Mouse (Mus musculus) neutrophil, adult 59 days (primary cell): ENCODE data around the gene Ctdsp1. TPM values are rescaled to one million over a fixed set of nuclear protein-coding genes. Genes with fewer than 3 reads are reported as not detected.

Experiments
- total RNA-seq, 2 experiments: library from RNA; stranded (reverse); gene quantifications; 1 replicate in 1 of 2; 2 replicates in 1 of 2; pipeline ENCODE4 v1.2.4; 2023

The Ctdsp1 gene
- total RNA-seq: 100 to 1,000 TPM; 148 to 172 TPM

DNA sequence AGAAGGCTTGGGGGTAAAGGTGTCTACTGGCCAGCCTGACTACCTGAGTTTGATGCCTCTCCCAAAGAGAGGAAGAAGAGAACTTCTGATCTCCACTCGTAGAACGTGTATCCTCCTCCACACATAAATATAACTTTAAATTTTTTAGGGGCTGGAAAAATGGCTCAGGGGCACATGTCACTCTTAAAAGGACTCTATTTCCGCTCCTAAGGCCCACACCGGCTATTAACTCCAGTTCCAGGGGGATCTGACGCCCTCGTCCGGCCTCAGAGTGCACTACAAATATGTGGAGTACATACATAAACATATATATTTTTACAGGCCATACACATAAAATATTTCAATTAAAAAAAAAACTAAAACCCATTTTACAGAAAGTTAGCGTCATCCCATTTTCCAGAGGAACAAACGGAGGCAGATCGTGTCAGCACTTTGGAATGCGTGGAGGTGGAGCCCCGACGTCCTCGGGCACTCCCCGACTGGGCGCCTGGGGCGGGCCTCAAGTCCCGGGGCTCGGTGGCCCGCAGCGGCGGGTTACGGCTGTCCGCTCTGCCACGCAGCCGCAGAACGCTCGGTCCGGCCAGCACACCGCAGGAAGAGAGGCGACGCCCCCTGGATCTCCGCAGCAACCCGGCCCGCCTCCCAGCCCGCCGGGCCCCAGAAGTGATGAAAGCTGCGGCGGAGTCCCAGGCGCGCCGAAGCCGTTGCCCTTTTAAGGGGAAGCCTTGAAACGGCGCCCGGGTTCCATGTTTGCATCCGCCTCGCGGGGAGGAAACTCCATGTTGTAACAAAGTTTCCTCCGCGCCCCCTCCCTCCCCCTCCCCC is at the start of gene Ctdsp1:
Gene Ctdsp1 (plus strand): TSS at position 586 of the 825 bp plus-strand sequence.

DNA sequence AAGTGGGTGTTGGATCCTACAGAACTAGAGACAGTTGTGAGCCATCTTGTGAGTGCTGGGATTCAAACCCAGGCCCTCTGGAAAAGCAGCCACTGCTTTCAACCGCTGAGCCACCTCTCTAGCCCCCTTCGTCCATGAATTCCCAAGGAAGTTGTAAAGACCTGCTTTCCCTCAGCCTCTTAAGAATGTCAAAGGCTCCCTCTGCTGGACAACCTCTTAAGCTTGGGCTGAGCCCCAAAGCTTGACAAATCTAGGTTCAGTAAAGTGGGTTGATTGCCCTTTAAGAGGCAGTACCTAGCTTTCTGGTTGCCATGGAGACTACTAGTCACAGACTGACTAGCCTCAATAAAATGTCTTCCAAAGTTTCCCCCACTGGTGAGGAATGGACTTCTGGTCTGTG is 29.5 kb upstream of the Ctdsp1 start, which contains the start of gene Catip:
Gene Catip (plus strand): TSS at position 297 of the 400 bp plus-strand sequence.

GRCm38 (mm10) chr1:74374980-74375379 is 16.3 kb upstream of the Ctdsp1 start, which contains the start of gene Slc11a1:
Gene Slc11a1, plus strand, starts transcription at chr1:74375195.

GRCm38 (mm10) chr1:74408589-74409504 is 17.5 kb downstream of the Ctdsp1 start, which contains the start of gene Vil1:
Gene Vil1, plus strand, starts transcription at chr1:74409376.

Other genes with a start within 250 kb of the Ctdsp1 start
- 100 to 1,000 TPM; 381 to 406 TPM for gene Cxcr2, start 237.5 kb upstream of the Ctdsp1 start, total RNA-seq
- 1 to 10 TPM in 1 of 2 experiments, under 1 TPM in 1; 0.68 to 1.2 TPM for gene Cxcr1, start 196.9 kb upstream of the Ctdsp1 start, total RNA-seq
- gene Arpc2, start 155.4 kb upstream of the Ctdsp1 start, total RNA-seq: 100 to 1,000 TPM; 680 to 729 TPM
- under 1 TPM; 0.49 to 0.56 TPM for gene Gpbar1, start 113.0 kb upstream of the Ctdsp1 start, total RNA-seq
- gene Aamp, start 106.8 kb upstream of the Ctdsp1 start, total RNA-seq: 10 to 100 TPM; 65.6 to 68.3 TPM
- 10 to 100 TPM; 12.1 to 15.3 TPM for gene Pnkd, start 106.6 kb upstream of the Ctdsp1 start, total RNA-seq
- gene Tmbim1, start 85.9 kb upstream of the Ctdsp1 start, total RNA-seq: 10 to 100 TPM; 13.9 to 17.4 TPM
- under 1 TPM in 1 of 2 experiments, not detected in 1; 0.18 TPM for gene Catip, start 29.4 kb upstream of the Ctdsp1 start, total RNA-seq
- gene Slc11a1, start 16.3 kb upstream of the Ctdsp1 start, total RNA-seq: 100 to 1,000 TPM; 207 to 235 TPM
- gene Vil1, start 17.9 kb downstream of the Ctdsp1 start, total RNA-seq: under 1 TPM; 0.31 to 0.53 TPM
- 10 to 100 TPM; 24.9 to 25.0 TPM for gene Cnot9, start 114.5 kb downstream of the Ctdsp1 start, total RNA-seq
- not detected for gene Plcd4, start 151.4 kb downstream of the Ctdsp1 start, total RNA-seq
- 10 to 100 TPM; 15.6 to 15.7 TPM for gene Usp37, start 152.8 kb downstream of the Ctdsp1 start, total RNA-seq
- 10 to 100 TPM; 20.8 to 21.7 TPM for gene Zfp142, start 196.7 kb downstream of the Ctdsp1 start, total RNA-seq
- 1 to 10 TPM; 7.8 to 8.1 TPM for gene Bcs1l, start 196.8 kb downstream of the Ctdsp1 start, total RNA-seq
- 10 to 100 TPM; 47.7 to 49.1 TPM for gene Rnf25, start 209.9 kb downstream of the Ctdsp1 start, total RNA-seq
- 1 to 10 TPM in 1 of 2 experiments, under 1 TPM in 1; 0.68 to 1.8 TPM for gene Stk36, start 209.9 kb downstream of the Ctdsp1 start, total RNA-seq